Mouse (Mus musculus) lung, adult 2 months (tissue): ENCODE measurements around the gene Elane.

Source experiments
- CTCF ChIP-seq: fragments of 200-500 bp; IDR thresholded peaks from 2 replicates; pipeline ENCODE4 v1.5.1; 2011; ENCODE audit warnings: mild to moderate bottlenecking, low read length, control low read depth; ENCODE audit not compliant: insufficient read depth
- POLR2A ChIP-seq: fragments of 200-500 bp; IDR thresholded peaks from 2 replicates; pipeline ENCODE4 v1.6.1; 2011; ENCODE audit warnings: low read depth, mild to moderate bottlenecking, control low read depth, low read length, borderline replicate concordance; ENCODE audit errors: extremely low read depth

DNA sequence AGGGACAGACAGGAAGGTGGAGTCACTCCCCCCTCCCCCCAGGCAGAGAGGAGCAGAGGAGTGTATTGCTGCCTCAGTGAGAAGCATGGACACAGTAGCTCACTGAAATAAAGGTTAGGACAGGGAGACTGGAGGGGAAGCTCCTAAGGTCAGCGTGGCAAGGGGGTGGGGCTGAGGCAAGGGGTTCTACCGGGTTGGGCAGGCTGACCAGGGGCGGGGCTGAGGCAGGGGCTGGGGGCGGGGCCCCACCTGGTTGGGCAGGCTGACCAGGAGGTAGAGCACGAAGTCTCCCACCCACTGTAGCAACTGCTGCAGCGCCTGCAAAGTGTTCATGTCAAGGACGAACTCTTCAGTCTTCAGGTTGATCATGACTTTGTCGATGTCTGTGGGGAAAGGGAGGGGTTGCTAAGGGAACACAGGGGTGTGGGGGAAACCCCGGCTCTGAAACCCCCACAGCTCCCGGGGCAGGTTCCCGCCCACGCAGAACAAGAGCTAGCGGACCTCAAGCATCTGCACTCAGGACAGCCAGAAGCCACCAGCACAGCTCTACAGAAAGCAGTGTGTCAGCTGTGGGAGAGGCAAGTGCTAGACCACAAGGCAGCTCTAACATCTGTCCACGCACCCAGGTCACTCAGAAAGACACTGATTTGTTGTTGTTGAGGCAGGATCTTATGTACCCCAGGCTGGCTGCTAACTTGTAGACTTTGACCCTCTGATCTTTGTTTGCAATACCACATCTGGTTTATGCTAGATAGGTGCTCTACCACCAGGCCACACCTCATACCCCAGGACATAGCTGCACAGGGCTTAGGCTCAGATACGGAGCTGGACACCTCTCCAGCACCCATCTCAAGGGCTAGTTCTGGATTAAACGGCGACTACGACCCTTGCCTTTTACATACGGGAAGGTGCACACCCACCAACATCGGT lies 11.5 kb downstream of the Elane start:
- TF ChIP-seq CTCF, result no peak
- no peak for TF ChIP-seq POLR2A
